Mouse (Mus musculus): ENCODE results near the gene Ptgr2.

DNA sequence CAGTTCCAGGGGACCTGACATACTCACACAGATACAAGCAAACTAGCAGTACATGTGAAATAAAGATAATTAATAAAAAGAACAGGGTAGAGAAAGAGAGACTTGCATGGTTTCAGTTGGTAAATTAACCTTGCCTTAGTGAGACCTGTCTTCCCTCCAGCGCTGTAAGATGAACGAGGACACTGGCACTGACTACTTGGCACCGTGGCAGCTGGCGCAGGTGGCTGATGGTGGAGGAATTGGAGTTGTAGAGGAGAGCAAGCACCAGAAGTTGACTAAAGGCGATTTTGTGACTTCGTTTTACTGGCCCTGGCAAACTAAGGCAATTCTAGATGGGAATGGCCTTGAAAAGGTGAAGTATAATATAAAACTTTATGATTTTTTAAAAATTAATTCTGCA is 12.8 kb downstream of the Ptgr2 start:
- TF ChIP-seq GATA1 (IDR thresholded peaks at IDR 0.05; ENCODE audit: borderline replicate concordance, low read length) (no peak), CTCF (IDR thresholded peaks at IDR 0.05; ENCODE audit: low read depth, low read length) (no peak), TAL1 (conservative IDR thresholded peaks at IDR 0.05; ENCODE audit: low read depth, low read length) (no peak), POLR2AphosphoS5 (IDR thresholded peaks at IDR 0.05; ENCODE audit: insufficient replicate concordance, low read depth, low read length) (no peak)

All from G1E (cell line).